In the genomic region with DNA sequence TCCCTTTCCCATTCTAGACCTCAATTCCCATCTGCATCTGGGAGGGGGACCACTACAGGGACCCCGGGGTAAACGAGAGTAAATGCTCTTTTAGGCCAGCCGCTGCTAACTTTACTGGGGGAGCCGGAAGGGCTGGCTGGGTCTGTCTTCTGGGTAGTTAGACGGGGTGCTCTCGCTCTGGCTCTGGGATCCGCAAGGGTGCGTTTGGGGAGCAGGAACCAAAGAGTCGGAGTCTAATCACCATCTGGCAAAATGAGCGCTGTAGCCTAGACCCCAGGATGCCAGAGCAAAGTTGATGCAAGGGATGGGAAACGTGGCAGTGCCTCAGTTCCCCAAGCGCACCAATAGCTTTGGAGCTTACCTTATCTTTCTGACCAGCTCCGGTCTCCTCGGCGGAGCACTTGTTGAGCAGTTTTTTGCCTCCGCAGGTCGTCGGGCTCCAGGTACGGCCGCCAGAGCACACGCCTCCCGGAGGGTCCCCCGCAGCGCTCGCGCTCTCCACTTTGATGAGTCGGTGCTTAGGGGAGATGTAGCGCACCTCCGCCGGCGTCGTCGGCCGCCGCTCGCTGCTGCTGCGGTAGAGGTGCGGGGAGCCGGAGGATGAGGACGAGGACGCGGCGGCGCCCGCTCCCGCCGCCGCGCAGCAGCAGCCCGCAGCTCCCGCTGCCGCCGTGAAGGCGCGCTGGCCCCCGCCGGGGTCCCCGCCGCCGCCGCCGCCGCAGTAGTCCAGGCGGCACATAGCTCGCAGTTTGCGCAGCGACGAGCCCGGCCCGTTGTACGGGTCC, we compare ENCODE assay signal across 8 mouse cellular contexts. TPM values are rescaled to one million over a fixed set of nuclear protein-coding genes. Genes with fewer than 3 reads are reported as not detected.
A peak's percentile ranks its signal among the peaks of the same experiment; 100 is the strongest.
DNase-seq lines count a peak whose midpoint lies in the region; ATAC-seq and TF ChIP-seq lines count a peak whose summit lies in the region.

No protein-coding gene starts in this region.

- peak overlapping the region; percentile 80 for H3K4me3 ChIP-seq in hindbrain, embryonic 13.5 days
- H3K4me3 ChIP-seq in liver, embryonic 15.5 days (replicated peaks): peak overlapping the region; percentile 91
- H3K4me3 ChIP-seq in stomach, postnatal 0 days (ENCODE audit: low read depth, low read length): peak overlapping the region; percentile 83

- no peaks in the 10 kb centered on the region for H3K9me3 ChIP-seq in hindbrain, embryonic 13.5 days
- no peaks in the 10 kb centered on the region for H3K9me3 ChIP-seq in liver, embryonic 15.5 days (replicated peaks)
- no peaks in the 10 kb centered on the region for H3K9me3 ChIP-seq in stomach, postnatal 0 days (ENCODE audit: control insufficient read depth, low read length)

- no peak for ATAC-seq in hindbrain, embryonic 13.5 days (ENCODE audit: low FRiP score)
- peak; percentile 33 for ATAC-seq in liver, embryonic 15.5 days (ENCODE audit: insufficient read depth)
- no peak for ATAC-seq in stomach, postnatal 0 days (ENCODE audit: low FRiP score, low TSS enrichment)
- ATAC-seq in frontal cortex, adult (ENCODE audit: low TSS enrichment): no peak

- intact Hi-C loops in left cerebral cortex, postnatal 10 days (cut with DNase I): loop anchor here (5.0 kb wide), 2 partner anchors 92 to 107 kb away; no protein-coding TSS in a partner anchor

- under 1% methylated on average over 71 of the region's 71 CpGs for WGBS in hindbrain, embryonic 13.5 days
- WGBS in liver, embryonic 15.5 days (ENCODE audit: insufficient replicate concordance): under 1% methylated on average over 71 of the region's 71 CpGs
- under 1% methylated on average over 71 of the region's 71 CpGs for WGBS in stomach, postnatal 0 days

- H3K27ac ChIP-seq in hindbrain, embryonic 13.5 days: peak overlapping the region; percentile 92
- H3K27ac ChIP-seq in liver, embryonic 15.5 days (replicated peaks): peak overlapping the region; percentile 94
- peak overlapping the region; percentile 98 for H3K27ac ChIP-seq in stomach, postnatal 0 days (replicated peaks)

- TF ChIP-seq EP300 in stomach, postnatal 0 days (optimal IDR thresholded peaks at IDR 0.05): no peak

- H3K4me2 ChIP-seq in hindbrain, embryonic 13.5 days: peak overlapping the region; percentile 91
- peak overlapping the region; percentile 99 for H3K4me2 ChIP-seq in liver, embryonic 15.5 days
- H3K4me2 ChIP-seq in stomach, postnatal 0 days (replicated peaks; ENCODE audit: low read depth): peak overlapping the region; percentile 97

- H3K27me3 ChIP-seq in hindbrain, embryonic 13.5 days: peaks cover 9% of the 10 kb centered on the region
- H3K27me3 ChIP-seq in liver, embryonic 15.5 days: peaks cover 19% of the 10 kb centered on the region
- H3K27me3 ChIP-seq in stomach, postnatal 0 days (ENCODE audit: control insufficient read depth, insufficient read depth, low read length): no peaks in the 10 kb centered on the region

- no peaks in the 10 kb centered on the region for H3K36me3 ChIP-seq in hindbrain, embryonic 13.5 days
- H3K36me3 ChIP-seq in liver, embryonic 15.5 days (replicated peaks): peaks cover 24% of the 10 kb centered on the region
- no peaks in the 10 kb centered on the region; the same call in 1 of the 2 replicates for H3K36me3 ChIP-seq in stomach, postnatal 0 days (ENCODE audit: control insufficient read depth, insufficient read depth, low read length)

- no peak for TF ChIP-seq CTCF in stomach, postnatal 0 days (IDR thresholded peaks at IDR 0.05; ENCODE audit: low read depth)

- peak overlapping the region; percentile 89 for H3K9ac ChIP-seq in hindbrain, embryonic 13.5 days
- peak overlapping the region; percentile 95 for H3K9ac ChIP-seq in liver, embryonic 15.5 days
- H3K9ac ChIP-seq in stomach, postnatal 0 days (ENCODE audit: low read length): peak overlapping the region; percentile 94

- DNase-seq in right cerebral cortex, postnatal 25 days: peak; percentile 14
- DNase-seq in right cerebral cortex, postnatal 36 days (ENCODE audit: low spot score in 2 of 2): no peak
- DNase-seq in embryo, embryonic 10.5 days (ENCODE audit: low spot score): peak; percentile 45
- no peak for DNase-seq in stomach, postnatal 0 days (ENCODE audit: low spot score)
- no peak for DNase-seq in left cerebral cortex, postnatal 10 days (ENCODE audit: extremely low spot score in 1 of 2, low spot score in 2 of 2)

- peaks cover 70% of the 10 kb centered on the region for H3K4me1 ChIP-seq in hindbrain, embryonic 13.5 days (replicated peaks)
- peaks cover 82% of the 10 kb centered on the region for H3K4me1 ChIP-seq in liver, embryonic 15.5 days (replicated peaks)
- peaks cover 6% of the 10 kb centered on the region for H3K4me1 ChIP-seq in stomach, postnatal 0 days (replicated peaks; ENCODE audit: control insufficient read depth, insufficient read depth)

RNA-seq across cellular contexts. Expression of gene Shb, which starts 2.9 kb away (rescaled TPM):
- 3.8 and 5.7 TPM in 2 replicates for polyA plus RNA-seq in hindbrain, embryonic 13.5 days (2015; fragmentation: Nextera tagmentation; extraction: Ambion mirVana)
- polyA plus RNA-seq in liver, embryonic 15.5 days (2015; fragmentation: Nextera tagmentation; extraction: Ambion mirVana): 2.9 and 3.9 TPM in 2 replicates
- 5.5 and 6.9 TPM in 2 replicates for polyA plus RNA-seq in stomach, postnatal 0 days (2015; fragmentation: Nextera tagmentation; extraction: Ambion mirVana)
- total RNA-seq in left cerebral cortex, postnatal 10 days (2021): 10 to 100 TPM; 13.1 to 18.7 TPM

Comparison
In these comparisons a context has a peak if more than half of its experiments do, and no peak if none do; other contexts are left out.
1. DNase-seq: peak in right cerebral cortex, postnatal 25 days (single experiment) and embryo, embryonic 10.5 days (single experiment); none in right cerebral cortex, postnatal 36 days (0 of 2), stomach, postnatal 0 days (single experiment) and left cerebral cortex, postnatal 10 days (0 of 2).
2. Peak in every context shown above with its lines, with median percentiles within 50 percentile points of each other: H3K27ac ChIP-seq, H3K4me2 ChIP-seq, H3K4me3 ChIP-seq and H3K9ac ChIP-seq.